Mouse (Mus musculus): ENCODE results near the gene Tat. TPM values are rescaled to one million over a fixed set of nuclear protein-coding genes. Genes with fewer than 3 reads are reported as not detected.
A peak's percentile ranks its signal among the peaks of the same experiment; 100 is the strongest.

Tat gene
- total RNA-seq (2014; rRNA removed) (not detected in 2 replicates), polyA plus RNA-seq (2015; fragmentation: Nextera tagmentation; extraction: Ambion mirVana) (0.14 and 0.15 TPM in 2 replicates)

DNA sequence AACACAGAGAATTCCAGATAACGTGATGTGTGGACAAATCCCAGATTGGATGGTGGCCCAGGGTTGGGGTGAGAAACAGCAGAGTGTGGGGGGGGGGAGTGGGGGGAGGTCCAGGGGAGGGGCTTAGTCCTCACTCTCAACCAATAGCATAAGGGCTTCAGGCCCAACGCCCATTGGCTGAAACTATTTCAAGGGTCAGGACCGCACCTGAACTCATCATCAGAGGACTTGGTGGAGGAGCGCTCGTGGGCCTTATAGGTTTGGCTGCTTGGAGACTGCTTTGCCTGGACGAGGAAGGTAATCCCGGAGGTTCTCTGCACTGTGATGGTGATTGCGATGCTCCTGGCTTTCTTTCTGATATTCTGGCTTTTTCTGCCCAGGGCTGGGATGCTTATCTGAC lies at the start of gene Tat:
Tat (plus strand) TSS at position 214 of the 400 bp plus-strand sequence.
- Histone ChIP-seq H3K4me3 (ENCODE audit: low read depth, low read length) (no peak within 1 kb of the TSS), H3K9me3 (ENCODE audit: low read length) (no peaks in the 10 kb centered on the region), H3K9ac (replicated peaks; ENCODE audit: low read length, poor library complexity, severe bottlenecking) (no peak within 1 kb of the TSS), H3K27ac (ENCODE audit: low read depth, low read length) (no peak within 1 kb of the TSS), H3K36me3 (ENCODE audit: insufficient read depth, low read length) (no peaks in the 10 kb centered on the region), H3K27me3 (ENCODE audit: insufficient read depth, low read length) (no peaks in the 10 kb centered on the region), H3K4me2 (ENCODE audit: low read depth, low read length, poor library complexity, severe bottlenecking) (no peak within 1 kb of the TSS), H3K4me1 (ENCODE audit: insufficient read depth, low read length) (no peaks in the 10 kb centered on the region)
- 84% methylated on average over 8 of the region's 8 CpGs for WGBS
- TF ChIP-seq CTCF (IDR thresholded peaks at IDR 0.05): no peak
- no peak for ATAC-seq (ENCODE audit: low FRiP score)
- no peak for DNase-seq (ENCODE audit: low spot score)

DNA sequence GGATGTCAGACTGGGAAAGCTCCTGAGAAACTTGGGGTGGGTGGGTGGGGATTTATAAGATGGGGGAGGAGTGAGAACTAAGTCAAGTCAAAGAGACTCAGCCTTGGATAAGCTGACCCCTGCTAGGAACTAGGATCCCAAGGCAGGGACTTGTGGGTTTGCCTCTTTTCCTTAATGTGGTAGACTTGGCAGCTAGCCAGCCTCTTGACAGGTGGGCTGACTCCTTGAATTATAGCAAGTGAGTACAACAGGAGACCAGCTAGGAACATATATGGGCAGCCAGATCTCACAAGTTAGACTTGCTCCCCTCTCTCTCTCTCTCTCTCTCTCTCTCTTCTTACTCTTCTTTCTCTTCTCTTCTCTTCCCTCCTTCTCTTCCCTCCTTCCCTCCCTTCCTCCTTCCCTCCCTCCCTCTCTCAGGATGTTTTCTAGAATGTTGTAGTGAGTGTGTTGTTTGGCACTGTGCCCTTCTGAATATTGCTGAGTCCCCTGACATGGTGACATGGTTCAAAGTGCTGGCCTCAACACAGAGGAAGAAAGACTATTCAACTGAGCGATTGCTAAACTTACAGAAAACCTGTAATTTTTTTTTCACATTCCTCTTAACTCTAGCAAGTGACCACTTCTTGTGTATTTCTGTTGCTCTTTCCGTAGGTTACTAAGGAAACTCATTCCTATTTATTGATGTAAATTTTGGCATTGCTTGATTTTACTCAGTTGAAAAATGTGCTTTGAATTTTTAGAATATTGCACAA lies 48.5 kb upstream of the Tat start:
- Histone ChIP-seq H3K4me2 (ENCODE audit: low read depth, low read length, poor library complexity, severe bottlenecking) (no peak overlapping the region), H3K27me3 (ENCODE audit: insufficient read depth, low read length) (no peaks in the 10 kb centered on the region), H3K4me3 (ENCODE audit: low read depth, low read length) (no peak overlapping the region), H3K9me3 (ENCODE audit: low read length) (no peaks in the 10 kb centered on the region), H3K27ac (ENCODE audit: low read depth, low read length) (no peak overlapping the region), H3K36me3 (ENCODE audit: insufficient read depth, low read length) (peaks cover 41% of the 10 kb centered on the region), H3K4me1 (ENCODE audit: insufficient read depth, low read length) (no peaks in the 10 kb centered on the region), H3K9ac (replicated peaks; ENCODE audit: low read length, poor library complexity, severe bottlenecking) (no peak overlapping the region)
- ATAC-seq (ENCODE audit: low FRiP score): no peak
- no peak for TF ChIP-seq CTCF (IDR thresholded peaks at IDR 0.05)
- WGBS: 75% methylated on average over 2 of the region's 2 CpGs
- no peak for DNase-seq (ENCODE audit: low spot score)

DNA sequence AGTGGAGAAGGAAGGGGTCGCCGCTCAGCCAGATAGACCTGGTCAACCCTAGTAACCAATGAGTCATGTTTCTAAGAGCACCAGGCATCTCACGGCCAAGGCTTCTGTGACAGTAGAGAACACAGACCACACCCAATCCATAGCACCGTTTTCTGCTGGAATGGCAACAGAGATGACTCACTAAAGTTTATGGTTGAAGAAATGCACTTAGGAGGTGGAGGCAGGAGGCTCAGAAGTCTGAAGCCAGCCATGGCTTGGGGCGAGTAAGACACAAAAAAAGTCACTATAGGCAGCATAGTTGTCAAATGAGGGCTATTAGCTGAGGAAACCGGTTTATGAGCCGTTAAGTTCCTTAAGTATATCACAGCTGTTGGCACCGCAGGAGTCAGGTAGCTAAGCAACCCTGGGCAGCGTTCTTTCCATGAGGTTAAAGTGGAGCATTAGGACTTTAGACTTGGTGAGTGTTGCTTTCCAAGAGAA lies 45.0 kb upstream of the Tat start:
- Histone ChIP-seq H3K27me3 (ENCODE audit: insufficient read depth, low read length) (no peaks in the 10 kb centered on the region), H3K4me2 (ENCODE audit: low read depth, low read length, poor library complexity, severe bottlenecking) (no peak overlapping the region), H3K4me1 (ENCODE audit: insufficient read depth, low read length) (no peaks in the 10 kb centered on the region), H3K9ac (replicated peaks; ENCODE audit: low read length, poor library complexity, severe bottlenecking) (no peak overlapping the region), H3K36me3 (ENCODE audit: insufficient read depth, low read length) (peaks cover 21% of the 10 kb centered on the region), H3K9me3 (ENCODE audit: low read length) (no peaks in the 10 kb centered on the region), H3K4me3 (ENCODE audit: low read depth, low read length) (no peak overlapping the region), H3K27ac (ENCODE audit: low read depth, low read length) (no peak overlapping the region)
- no peak for TF ChIP-seq CTCF (IDR thresholded peaks at IDR 0.05)
- peak; percentile 33 for DNase-seq (ENCODE audit: low spot score)
- WGBS: 57% methylated on average over 9 of the region's 9 CpGs
- ATAC-seq (ENCODE audit: low FRiP score): no peak

DNA sequence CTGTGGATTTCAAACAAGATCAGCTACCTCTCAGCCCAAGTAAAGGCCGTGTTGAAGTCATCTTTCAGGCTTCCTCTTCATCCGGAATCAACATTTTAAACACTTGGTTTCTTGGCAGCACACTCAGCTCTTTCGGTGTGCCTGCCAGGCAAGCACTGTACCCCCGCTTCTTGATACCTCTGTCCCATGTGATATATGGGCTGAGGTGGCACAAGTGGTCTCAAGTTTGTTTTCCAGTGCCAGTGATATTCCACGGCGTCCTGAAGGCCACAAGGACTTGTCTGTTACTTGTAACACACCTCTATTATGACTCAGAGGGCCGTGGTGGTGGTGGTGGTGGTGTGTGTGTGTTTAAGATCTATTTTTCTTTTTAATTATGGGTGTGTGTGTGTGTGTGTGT lies 44.5 kb upstream of the Tat start:
- no peak for DNase-seq (ENCODE audit: low spot score)
- peaks cover 16% of the 10 kb centered on the region for H3K36me3 ChIP-seq (ENCODE audit: insufficient read depth, low read length)
- WGBS: 87% methylated on average over 7 of the region's 7 CpGs
- H3K4me3 ChIP-seq (ENCODE audit: low read depth, low read length): no peak overlapping the region
- H3K27ac ChIP-seq (ENCODE audit: low read depth, low read length): no peak overlapping the region
- TF ChIP-seq CTCF (IDR thresholded peaks at IDR 0.05): no peak
- no peaks in the 10 kb centered on the region for H3K4me1 ChIP-seq (ENCODE audit: insufficient read depth, low read length)
- no peak for ATAC-seq (ENCODE audit: low FRiP score)
- H3K9ac ChIP-seq (replicated peaks; ENCODE audit: low read length, poor library complexity, severe bottlenecking): no peak overlapping the region
- no peak overlapping the region for H3K4me2 ChIP-seq (ENCODE audit: low read depth, low read length, poor library complexity, severe bottlenecking)
- H3K27me3 ChIP-seq (ENCODE audit: insufficient read depth, low read length): no peaks in the 10 kb centered on the region
- no peaks in the 10 kb centered on the region for H3K9me3 ChIP-seq (ENCODE audit: low read length)

DNA sequence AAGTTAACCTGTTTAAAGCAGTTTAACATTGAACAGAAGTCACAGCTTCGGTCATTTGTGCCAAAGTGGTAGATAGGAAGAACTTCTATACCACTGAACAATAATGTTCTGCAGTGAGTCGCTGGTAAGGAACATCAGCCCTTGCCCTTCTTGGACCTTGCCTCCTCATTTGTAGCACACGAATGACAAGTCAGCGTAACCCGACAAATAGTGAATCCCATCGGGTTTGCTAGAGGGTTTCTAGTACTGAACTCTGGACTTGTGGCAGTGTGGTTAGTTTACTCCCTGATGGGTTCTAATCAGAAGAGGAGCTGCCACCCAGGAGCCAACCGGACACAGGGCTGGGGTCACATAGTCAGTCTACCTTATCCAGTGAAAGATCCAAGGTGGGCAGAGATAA lies 44.0 kb upstream of the Tat start:
- Histone ChIP-seq H3K4me3 (ENCODE audit: low read depth, low read length) (no peak overlapping the region), H3K27me3 (ENCODE audit: insufficient read depth, low read length) (no peaks in the 10 kb centered on the region), H3K36me3 (ENCODE audit: insufficient read depth, low read length) (peaks cover 12% of the 10 kb centered on the region; the same call in 1 of the 2 replicates), H3K4me1 (ENCODE audit: insufficient read depth, low read length) (peaks cover 2% of the 10 kb centered on the region; the same call in 1 of the 2 replicates), H3K27ac (ENCODE audit: low read depth, low read length) (no peak overlapping the region), H3K9me3 (ENCODE audit: low read length) (no peaks in the 10 kb centered on the region), H3K9ac (replicated peaks; ENCODE audit: low read length, poor library complexity, severe bottlenecking) (no peak overlapping the region), H3K4me2 (ENCODE audit: low read depth, low read length, poor library complexity, severe bottlenecking) (no peak overlapping the region)
- ATAC-seq (ENCODE audit: low FRiP score): no peak
- no peak for TF ChIP-seq CTCF (IDR thresholded peaks at IDR 0.05)
- no peak for DNase-seq (ENCODE audit: low spot score)
- WGBS: 91% methylated on average over 7 of the region's 7 CpGs

Measured in midbrain, postnatal 0 days (tissue).